Mouse (Mus musculus) liver, embryonic 14.5 days (tissue): ENCODE measurements around the gene Pabpn1.

ENCODE experiments used
- CTCF ChIP-seq: IDR thresholded peaks from 2 replicates; pipeline ENCODE4 v1.5.1; 2016; ENCODE audit warnings: antibody characterized with exemption, low read depth, control low read depth
- EP300 ChIP-seq: IDR thresholded peaks from 2 replicates; pipeline ENCODE4 v1.6.1; 2016; ENCODE audit warnings: antibody characterized with exemption, low read depth

DNA sequence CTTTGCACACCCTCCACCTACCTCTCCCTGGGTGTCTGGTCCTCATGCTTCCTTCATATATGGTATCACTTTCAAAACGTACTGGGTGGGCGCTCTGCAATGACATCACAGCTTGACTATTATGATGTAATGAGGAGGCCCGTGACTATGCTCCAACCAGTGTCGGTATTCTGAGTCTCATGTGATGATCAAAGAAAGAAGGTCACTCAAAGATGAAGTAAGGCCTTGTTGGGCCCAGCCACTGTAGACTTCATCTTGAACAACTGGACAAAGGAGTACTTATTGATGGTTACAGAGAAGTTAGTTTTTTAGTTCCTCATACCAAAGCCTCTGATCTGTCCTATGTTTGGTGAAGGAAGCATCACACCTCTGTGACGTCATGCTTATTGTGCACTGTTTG is 21.4 kb upstream of the Pabpn1 start, which contains the start of gene Homez:
- no peak for TF ChIP-seq CTCF
- no peak for TF ChIP-seq EP300
